ENCODE assay signal across 11 mouse cellular contexts in the genomic region with DNA sequence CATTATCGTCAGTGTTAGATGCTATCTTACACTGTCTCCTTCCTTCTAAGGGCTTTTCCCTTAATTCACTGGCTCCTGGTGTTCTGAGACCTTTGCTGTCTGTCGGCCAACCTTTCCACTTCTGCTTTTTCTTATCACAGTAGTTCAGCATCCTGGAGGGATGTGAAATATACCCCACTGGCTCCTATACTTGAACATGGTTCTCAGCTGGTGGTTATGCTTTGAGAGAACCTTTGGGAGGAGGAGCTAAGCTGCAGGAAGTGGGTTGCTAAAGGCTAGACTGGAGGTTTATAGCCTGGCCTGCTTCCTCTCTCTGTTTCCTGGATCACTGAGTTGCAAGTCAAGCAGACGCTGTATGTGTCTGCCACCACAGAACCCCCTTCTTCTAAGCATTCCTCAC.
A peak's percentile ranks its signal among the peaks of the same experiment; 100 is the strongest.
DNase-seq lines count a peak whose midpoint lies in the region; ATAC-seq lines count a peak whose summit lies in the region.
"Had no signal": no experiment of that assay in that cellular context is flagged by ENCODE, and none has a peak within 500 bp of the region (broad histone marks: within the 10 kb centered on the region; RNA-seq: fewer than 3 reads in every experiment).

No protein-coding gene starts in this region.

- no peak overlapping the region for H3K4me3 ChIP-seq in liver, embryonic 12.5 days
- H3K4me3 ChIP-seq: limb, embryonic 12.5 days had no signal

- no peaks in the 10 kb centered on the region for H3K9me3 ChIP-seq in liver, embryonic 12.5 days (replicated peaks)
- H3K9me3 ChIP-seq: limb, embryonic 12.5 days had no signal

- 13% methylated on average over 3 of the region's 3 CpGs for WGBS in liver, embryonic 12.5 days (ENCODE audit: insufficient replicate concordance)

- DNase-seq in spleen, postnatal 36 days (ENCODE audit: low spot score in 2 of 2), result peak; percentile 11 to 22
- no peak for DNase-seq in spleen, adult 12 weeks (ENCODE audit: low spot score)
- DNase-seq in gastrocnemius, postnatal 4 days (ENCODE audit: low spot score in 2 of 2), result no peak
- DNase-seq in cerebellum, postnatal 4 days (ENCODE audit: low spot score in 2 of 2), result no peak
- no peak for DNase-seq in gastrocnemius, postnatal 25 days
- no peak for DNase-seq in adrenal gland, adult 18-20 months (ENCODE audit: low spot score in 2 of 2)
- DNase-seq: cerebellum, postnatal 14 days had no signal

- no peaks in the 10 kb centered on the region for H3K36me3 ChIP-seq in liver, embryonic 12.5 days
- H3K36me3 ChIP-seq: limb, embryonic 12.5 days had no signal

- no peak overlapping the region for H3K9ac ChIP-seq in liver, embryonic 12.5 days
- H3K9ac ChIP-seq: hindbrain, embryonic 14.5 days; limb, embryonic 12.5 days had no signal

- peak; percentile 27; the same call in 1 of the 2 replicates for ATAC-seq in liver, embryonic 12.5 days
- peak; percentile 19; the same call in 1 of the 2 replicates for ATAC-seq in neutrophil, adult 5-6 weeks (ENCODE audit: extremely low read depth, insufficient number of reproducible peaks, low FRiP score, poor library complexity, severe bottlenecking)

- H3K4me2 ChIP-seq in liver, embryonic 12.5 days, result no peak overlapping the region
- H3K4me2 ChIP-seq: hindbrain, embryonic 14.5 days; limb, embryonic 12.5 days had no signal

- no peak overlapping the region for H3K27ac ChIP-seq in liver, embryonic 12.5 days
- H3K27ac ChIP-seq: hindbrain, embryonic 14.5 days; limb, embryonic 12.5 days had no signal

- H3K27me3 ChIP-seq in liver, embryonic 12.5 days (replicated peaks), result no peaks in the 10 kb centered on the region

- 0 out of 2 replicates have a peak, but pooled peaks cover 6% of the 10 kb centered on the region for H3K4me1 ChIP-seq in liver, embryonic 12.5 days
- H3K4me1 ChIP-seq: limb, embryonic 12.5 days had no signal

Comparison
In these comparisons a context has a peak if more than half of its experiments do, and no peak if none do; other contexts are left out.
1. DNase-seq: peak in spleen, postnatal 36 days (2 of 2); none in spleen, adult 12 weeks (single experiment), gastrocnemius, postnatal 4 days (0 of 2), cerebellum, postnatal 4 days (0 of 2), gastrocnemius, postnatal 25 days (single experiment) and adrenal gland, adult 18-20 months (0 of 2).